Mouse (Mus musculus): ENCODE results near the gene Il25. TPM values are rescaled to one million over a fixed set of nuclear protein-coding genes. Genes with fewer than 3 reads are reported as not detected.

The Il25 gene
- total and polyA plus RNA-seq, 3 experiments, result not detected

- dilution Hi-C loops (cut with MboI; ENCODE audit: extremely low pct_ligation_motif_present, extremely low pct_unique_long_range_greater_than_20kb, low sequenced_read_pairs), result no loop called here
- DNase-seq (ENCODE audit: extremely low read depth), result no peak
- Histone ChIP-seq H3K9ac (ENCODE audit: insufficient read depth, low read depth) (no peak overlapping the region), H3K4me2 (ENCODE audit: insufficient read depth, low read depth, poor library complexity, severe bottlenecking) (no peak overlapping the region), H3K27me3 (replicated peaks) (peaks cover 47% of the 10 kb centered on the region), H3K9me3 (replicated peaks; ENCODE audit: low read length) (peaks cover 2% of the 10 kb centered on the region), H3K27ac (ENCODE audit: insufficient read depth, low read depth) (no peak overlapping the region), H3K4me3 (replicated peaks in 1 of 3; ENCODE audit: low read depth in 2 of 3, low read length in 2 of 3, poor library complexity in 1 of 3) (no peak overlapping the region), H3K4me1 (ENCODE audit: control insufficient read depth in 1 of 2, insufficient read depth in 2 of 2) (peaks cover 9 to 25% of the 10 kb centered on the region in 2 experiments), H3K79me2 (replicated peaks; ENCODE audit: control insufficient read depth, extremely low read depth, insufficient read depth, poor library complexity, severe bottlenecking) (no peaks in the 10 kb centered on the region), H3K36me3 (replicated peaks in 1 of 2; ENCODE audit: control insufficient read depth in 1 of 2, insufficient read depth in 1 of 2, low read length in 1 of 2) (no peaks in the 10 kb centered on the region)
- TF ChIP-seq JUN (IDR thresholded peaks at IDR 0.05; ENCODE audit: insufficient read depth, low read depth, low read length) (no peak), CHD1 (IDR thresholded peaks at IDR 0.05; ENCODE audit: low read depth, low read length) (no peak), MXI1 (IDR thresholded peaks at IDR 0.05; ENCODE audit: low read depth, low read length) (no peak), IRF4 (IDR thresholded peaks at IDR 0.05; ENCODE audit: low read depth, low read length) (no peak)
- in situ Hi-C loops (cut with MboI; ENCODE audit: low pct_ligation_motif_present, low pct_unique_long_range_greater_than_20kb, low sequenced_read_pairs), result loop anchor here (5.0 kb wide), 1 partner anchor 36 kb away; no protein-coding TSS in a partner anchor
Measured at GRCm38 (mm10) chr14:54961487-54961886, 29.0 kb downstream of the Il25 start.

- TF ChIP-seq RAD21 (IDR thresholded peaks at IDR 0.05; ENCODE audit: low read depth, low read length) (no peak), CTCF (conservative IDR thresholded peaks at IDR 0.05 in 1 of 2, IDR thresholded peaks at IDR 0.05 in 1 of 2; ENCODE audit: low read depth in 2 of 2, low read length in 2 of 2) (no peak), EP300 (IDR thresholded peaks at IDR 0.05; ENCODE audit: low read length) (no peak), RCOR1 (conservative IDR thresholded peaks at IDR 0.05; ENCODE audit: low read depth, low read length) (no peak), POLR2A (IDR thresholded peaks at IDR 0.05; ENCODE audit: low read depth, low read length) (no peak), USF2 (conservative IDR thresholded peaks at IDR 0.05; ENCODE audit: low read depth, low read length) (no peak)
- dilution Hi-C loops (cut with MboI; ENCODE audit: extremely low pct_ligation_motif_present, extremely low pct_unique_long_range_greater_than_20kb, low sequenced_read_pairs), result no loop called here
Measured at GRCm38 (mm10) chr14:54962714-54963113, 30.2 kb downstream of the Il25 start.

GRCm38 (mm10) chr14:54963727-54964126 is 31.2 kb downstream of the Il25 start:
- TF ChIP-seq CHD2 (IDR thresholded peaks at IDR 0.05; ENCODE audit: low read length) (no peak), GABPA (IDR thresholded peaks at IDR 0.05; ENCODE audit: insufficient replicate concordance, low read depth, low read length) (no peak)
- no peak overlapping the region for H3K4me2 ChIP-seq (ENCODE audit: insufficient read depth, low read depth, poor library complexity, severe bottlenecking)
- no peak overlapping the region for H3K27ac ChIP-seq (ENCODE audit: insufficient read depth, low read depth)
- DNase-seq (ENCODE audit: extremely low read depth), result no peak
- in situ Hi-C loops (cut with MboI; ENCODE audit: low pct_ligation_motif_present, low pct_unique_long_range_greater_than_20kb, low sequenced_read_pairs) (loop anchor here (5.0 kb wide), 1 partner anchor 34 kb away; no protein-coding TSS in a partner anchor), dilution Hi-C loops (cut with MboI; ENCODE audit: extremely low pct_ligation_motif_present, extremely low pct_unique_long_range_greater_than_20kb, low sequenced_read_pairs) (no loop called here)
- H3K4me3 ChIP-seq (replicated peaks in 1 of 3; ENCODE audit: low read depth in 2 of 3, low read length in 2 of 3, poor library complexity in 1 of 3), result no peak overlapping the region
- H3K9ac ChIP-seq (ENCODE audit: insufficient read depth, low read depth), result no peak overlapping the region
- peaks cover 63% of the 10 kb centered on the region for H3K27me3 ChIP-seq (replicated peaks)
- H3K4me1 ChIP-seq (ENCODE audit: control insufficient read depth in 1 of 2, insufficient read depth in 2 of 2), result peaks cover 9 to 31% of the 10 kb centered on the region in 2 experiments
- H3K9me3 ChIP-seq (replicated peaks; ENCODE audit: low read length), result peaks cover 2% of the 10 kb centered on the region
- no peaks in the 10 kb centered on the region for H3K36me3 ChIP-seq (replicated peaks in 1 of 2; ENCODE audit: control insufficient read depth in 1 of 2, insufficient read depth in 1 of 2, low read length in 1 of 2)
- H3K79me2 ChIP-seq (replicated peaks; ENCODE audit: control insufficient read depth, extremely low read depth, insufficient read depth, poor library complexity, severe bottlenecking), result no peaks in the 10 kb centered on the region

More at GRCm38 (mm10) chr14:54962714-54963113, 30.2 kb downstream of the Il25 start:
- no peak overlapping the region for H3K9ac ChIP-seq (ENCODE audit: insufficient read depth, low read depth)
- no peaks in the 10 kb centered on the region for H3K79me2 ChIP-seq (replicated peaks; ENCODE audit: control insufficient read depth, extremely low read depth, insufficient read depth, poor library complexity, severe bottlenecking)
- no peak overlapping the region for H3K27ac ChIP-seq (ENCODE audit: insufficient read depth, low read depth)
- H3K4me3 ChIP-seq (replicated peaks in 1 of 3; ENCODE audit: low read depth in 2 of 3, low read length in 2 of 3, poor library complexity in 1 of 3), result no peak overlapping the region
- no peak for DNase-seq (ENCODE audit: extremely low read depth)
- peaks cover 2% of the 10 kb centered on the region for H3K9me3 ChIP-seq (replicated peaks; ENCODE audit: low read length)
- peaks cover 56% of the 10 kb centered on the region for H3K27me3 ChIP-seq (replicated peaks)
- in situ Hi-C loops (cut with MboI; ENCODE audit: low pct_ligation_motif_present, low pct_unique_long_range_greater_than_20kb, low sequenced_read_pairs), result loop anchor here (5.0 kb wide), 1 partner anchor 35 kb away; no protein-coding TSS in a partner anchor
- H3K4me2 ChIP-seq (ENCODE audit: insufficient read depth, low read depth, poor library complexity, severe bottlenecking), result no peak overlapping the region
- peaks cover 9 to 31% of the 10 kb centered on the region in 2 experiments for H3K4me1 ChIP-seq (ENCODE audit: control insufficient read depth in 1 of 2, insufficient read depth in 2 of 2)
- no peaks in the 10 kb centered on the region for H3K36me3 ChIP-seq (replicated peaks in 1 of 2; ENCODE audit: control insufficient read depth in 1 of 2, insufficient read depth in 1 of 2, low read length in 1 of 2)

Data from CH12.LX (cell line).